Mouse (Mus musculus): ENCODE results near the gene Gm12166. TPM values are rescaled to one million over a fixed set of nuclear protein-coding genes. Genes with fewer than 3 reads are reported as not detected.
"Not testable (repeated sequence)": the region's sequence is repeated elsewhere in the genome, so short reads cannot be mapped to it uniquely, and the experiment has no call there.

Gene Gm12166
- polyA plus RNA-seq, 1 experiment: 4.3 TPM

DNA sequence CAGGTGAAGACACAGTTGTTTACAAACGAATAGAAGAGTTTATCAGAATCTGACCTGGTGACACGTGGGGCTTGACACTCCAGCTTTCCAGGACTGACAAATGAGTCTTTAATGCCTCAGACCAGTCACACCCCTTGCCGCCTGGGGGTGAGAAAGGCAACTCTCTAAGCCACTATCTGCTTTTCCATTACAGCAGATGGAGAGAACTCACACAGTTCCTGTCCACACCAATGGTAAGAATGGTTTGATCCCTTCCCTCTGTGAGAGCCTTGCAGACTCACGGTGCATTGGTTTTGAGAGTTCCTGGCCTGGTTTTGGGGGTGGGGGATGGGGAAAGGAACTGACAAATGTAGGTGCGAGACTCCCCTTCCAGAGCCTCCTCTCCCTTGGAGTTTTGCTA, 2.2 kb upstream of the Gm12166 start:
- no peak for TF ChIP-seq POLR2AphosphoS2 (IDR thresholded peaks at IDR 0.05; ENCODE audit: insufficient read length, low read depth)
- no peak for TF ChIP-seq MYOD1 (IDR thresholded peaks at IDR 0.05; ENCODE audit: control insufficient read depth in 1 of 3, insufficient read length in 2 of 3, low read depth in 2 of 3)
- no peak for TF ChIP-seq MYOG (IDR thresholded peaks at IDR 0.05; ENCODE audit: control insufficient read depth in 1 of 3, insufficient read depth in 1 of 3, insufficient read length in 2 of 3, low read depth in 2 of 3)
- no peak for TF ChIP-seq MAX (IDR thresholded peaks at IDR 0.05; ENCODE audit: low read depth)
- no peak for TF ChIP-seq REST (IDR thresholded peaks at IDR 0.05; ENCODE audit: insufficient read depth, insufficient read length)
- TF ChIP-seq USF1 (IDR thresholded peaks at IDR 0.05; ENCODE audit: low read depth): no peak
- no peak for TF ChIP-seq POLR2A (IDR thresholded peaks at IDR 0.05; ENCODE audit: insufficient read length, low read depth)
- TF ChIP-seq CEBPB (IDR thresholded peaks at IDR 0.05; ENCODE audit: insufficient read depth, poor library complexity, severe bottlenecking): no peak
- no peak for TF ChIP-seq E2F4 (IDR thresholded peaks at IDR 0.05; ENCODE audit: insufficient read depth)
- no peak for TF ChIP-seq TCF3 (IDR thresholded peaks at IDR 0.05; ENCODE audit: insufficient read length, low read depth)
- TF ChIP-seq SRF (IDR thresholded peaks at IDR 0.05; ENCODE audit: control insufficient read depth, insufficient read length, low read depth): no peak
- TF ChIP-seq TCF12 (IDR thresholded peaks at IDR 0.05; ENCODE audit: insufficient read depth, poor library complexity, severe bottlenecking): no peak
- H3K4me3 ChIP-seq: no peak overlapping the region
- H3K4me2 ChIP-seq (ENCODE audit: low read depth): no peak overlapping the region
- H3K79me2 ChIP-seq (ENCODE audit: control insufficient read depth, insufficient read depth): peaks cover 29% of the 10 kb centered on the region
- H3K36me3 ChIP-seq (ENCODE audit: control insufficient read depth, insufficient read depth): no peaks in the 10 kb centered on the region
- no peaks in the 10 kb centered on the region for H3K27me3 ChIP-seq (ENCODE audit: control insufficient read depth, insufficient read depth, insufficient read length)
- H3ac ChIP-seq (ENCODE audit: control insufficient read depth, insufficient read length): no peak overlapping the region

DNA sequence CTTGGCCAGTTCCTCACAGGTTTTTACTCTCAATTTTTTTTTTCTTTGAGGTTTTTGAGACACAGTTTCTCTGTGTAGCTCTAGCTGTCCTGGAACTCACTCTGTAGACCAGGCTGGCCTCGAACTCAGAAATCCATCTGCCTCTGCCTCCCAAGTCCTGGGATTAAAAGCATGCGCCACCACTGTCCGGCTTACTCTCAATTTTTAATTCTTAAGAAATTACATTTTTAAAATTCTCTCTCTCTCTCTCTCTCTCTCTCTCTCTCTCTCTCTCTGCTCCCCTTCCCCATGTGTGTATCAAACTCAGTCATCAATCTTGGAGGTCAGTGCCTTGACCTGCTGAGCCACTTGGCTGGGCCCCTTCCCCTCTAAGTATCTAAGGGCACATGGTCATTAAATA, 1.3 kb upstream of the Gm12166 start:
- H3K4me2 ChIP-seq (ENCODE audit: low read depth): not testable (repeated sequence)

DNA sequence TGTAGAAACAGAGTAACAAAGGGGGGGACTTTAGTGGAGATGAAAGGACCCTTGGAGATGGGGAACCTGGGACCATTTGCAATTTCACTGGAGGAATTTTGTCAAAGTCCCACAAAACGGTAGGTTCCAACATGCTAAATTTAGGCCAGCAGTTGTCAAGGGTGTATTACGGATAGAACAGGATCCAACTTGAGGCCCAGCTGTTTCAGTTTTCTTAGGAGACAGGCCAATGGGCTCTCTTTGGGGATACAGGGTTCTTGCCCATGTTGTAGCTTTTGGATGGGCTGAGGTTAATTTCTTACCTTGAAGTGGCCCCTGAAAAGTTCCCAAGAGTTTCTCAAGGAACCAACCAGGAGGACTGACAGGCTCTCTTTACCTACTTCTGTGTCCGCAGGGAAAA, 4.9 kb downstream of the Gm12166 start:
- no peaks in the 10 kb centered on the region for H3K36me3 ChIP-seq (ENCODE audit: control insufficient read depth, insufficient read depth)
- H3K27me3 ChIP-seq (ENCODE audit: control insufficient read depth, insufficient read depth, insufficient read length): no peaks in the 10 kb centered on the region
- TF ChIP-seq MYOG (IDR thresholded peaks at IDR 0.05; ENCODE audit: control insufficient read depth in 1 of 3, insufficient read depth in 1 of 3, insufficient read length in 2 of 3, low read depth in 2 of 3) (peak in 1 of 3 experiments; percentile 81), SRF (IDR thresholded peaks at IDR 0.05; ENCODE audit: control insufficient read depth, insufficient read length, low read depth) (no peak), MYOD1 (IDR thresholded peaks at IDR 0.05; ENCODE audit: control insufficient read depth in 1 of 3, insufficient read length in 2 of 3, low read depth in 2 of 3) (peak in 1 of 3 experiments; percentile 44), POLR2A (IDR thresholded peaks at IDR 0.05; ENCODE audit: insufficient read length, low read depth) (no peak), CEBPB (IDR thresholded peaks at IDR 0.05; ENCODE audit: insufficient read depth, poor library complexity, severe bottlenecking) (no peak)
- no peak overlapping the region for H3ac ChIP-seq (ENCODE audit: control insufficient read depth, insufficient read length)
- H3K4me3 ChIP-seq: no peak overlapping the region
- no peaks in the 10 kb centered on the region for H3K79me2 ChIP-seq (ENCODE audit: control insufficient read depth, insufficient read depth)
- no peak overlapping the region for H3K4me2 ChIP-seq (ENCODE audit: low read depth)

More for the DNA sequence above, 1.3 kb upstream of the Gm12166 start:
- H3K4me3 ChIP-seq; H3K27me3 ChIP-seq (ENCODE audit: control insufficient read depth, insufficient read depth, insufficient read length); H3ac ChIP-seq (ENCODE audit: control insufficient read depth, insufficient read length); H3K36me3 ChIP-seq (ENCODE audit: control insufficient read depth, insufficient read depth): not testable (repeated sequence)
- H3K79me2 ChIP-seq (ENCODE audit: control insufficient read depth, insufficient read depth): peaks cover 21% of the 10 kb centered on the region

DNA sequence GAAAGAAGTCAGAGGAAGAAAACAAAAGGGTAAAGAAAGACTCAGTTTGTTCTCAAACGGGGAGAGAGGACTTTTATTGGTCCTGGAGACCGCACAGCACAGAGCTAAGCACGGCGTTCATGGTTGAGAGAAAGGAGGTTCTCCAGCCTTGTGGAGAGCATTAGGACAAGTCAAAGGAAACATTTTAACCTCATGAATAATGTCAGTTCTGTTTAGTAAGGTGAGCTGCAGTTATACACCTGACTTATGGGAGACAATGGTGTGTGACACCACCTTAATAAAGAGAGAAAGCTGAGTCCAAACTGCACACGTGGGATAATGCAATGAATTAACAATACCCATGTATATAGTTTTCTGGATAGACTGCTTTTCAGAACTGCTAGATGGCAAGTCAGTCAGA, 7.3 kb downstream of the Gm12166 start:
- Histone ChIP-seq H3K79me2 (ENCODE audit: control insufficient read depth, insufficient read depth) (no peaks in the 10 kb centered on the region), H3K27me3 (ENCODE audit: control insufficient read depth, insufficient read depth, insufficient read length) (no peaks in the 10 kb centered on the region), H3K36me3 (ENCODE audit: control insufficient read depth, insufficient read depth) (no peaks in the 10 kb centered on the region), H3ac (ENCODE audit: control insufficient read depth, insufficient read length) (no peak overlapping the region), H3K4me2 (ENCODE audit: low read depth) (no peak overlapping the region), H3K4me3 (no peak overlapping the region)
- TF ChIP-seq REST (IDR thresholded peaks at IDR 0.05; ENCODE audit: insufficient read depth, insufficient read length) (no peak), POLR2AphosphoS2 (IDR thresholded peaks at IDR 0.05; ENCODE audit: insufficient read length, low read depth) (no peak), E2F4 (IDR thresholded peaks at IDR 0.05; ENCODE audit: insufficient read depth) (no peak), SRF (IDR thresholded peaks at IDR 0.05; ENCODE audit: control insufficient read depth, insufficient read length, low read depth) (no peak), USF1 (IDR thresholded peaks at IDR 0.05; ENCODE audit: low read depth) (no peak), POLR2A (IDR thresholded peaks at IDR 0.05; ENCODE audit: insufficient read length, low read depth) (no peak), TCF3 (IDR thresholded peaks at IDR 0.05; ENCODE audit: insufficient read length, low read depth) (no peak), TCF12 (IDR thresholded peaks at IDR 0.05; ENCODE audit: insufficient read depth, poor library complexity, severe bottlenecking) (no peak), MYOG (IDR thresholded peaks at IDR 0.05; ENCODE audit: control insufficient read depth in 1 of 3, insufficient read depth in 1 of 3, insufficient read length in 2 of 3, low read depth in 2 of 3) (no peak), MAX (IDR thresholded peaks at IDR 0.05; ENCODE audit: low read depth) (no peak), MYOD1 (IDR thresholded peaks at IDR 0.05; ENCODE audit: control insufficient read depth in 1 of 3, insufficient read length in 2 of 3, low read depth in 2 of 3) (no peak), CEBPB (IDR thresholded peaks at IDR 0.05; ENCODE audit: insufficient read depth, poor library complexity, severe bottlenecking) (no peak)

DNA sequence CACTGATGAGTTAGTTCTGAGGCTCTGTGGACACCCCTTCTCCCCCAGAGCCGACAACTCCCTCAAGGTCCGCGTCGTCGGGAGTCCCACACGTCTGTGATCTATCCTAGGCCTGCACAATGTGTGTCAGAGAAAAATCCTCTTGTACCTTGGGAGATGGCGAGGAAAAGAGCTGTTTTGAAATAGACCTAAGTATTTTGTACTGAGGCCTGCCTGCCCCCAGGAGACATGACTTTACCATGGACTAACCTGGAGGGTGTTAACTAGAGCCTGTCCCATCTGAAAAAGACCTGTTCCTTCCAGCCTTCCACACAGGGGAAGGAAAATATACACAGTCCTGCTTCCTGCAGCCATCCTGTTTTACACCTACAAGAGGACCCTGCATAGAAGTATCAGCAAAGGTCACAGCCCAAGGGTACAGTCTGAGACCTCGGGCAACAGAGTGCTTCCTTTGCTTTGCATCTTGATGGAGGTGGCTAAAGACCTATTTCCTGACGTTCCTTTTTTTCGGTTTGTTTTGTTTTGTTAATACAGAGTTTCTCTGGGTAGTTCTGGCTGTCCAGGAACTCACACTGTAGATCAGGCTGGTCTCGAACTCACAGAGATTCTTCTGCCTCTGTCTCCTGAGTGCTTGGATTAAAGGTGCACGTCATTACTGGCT, 10.4 kb downstream of the Gm12166 start:
- no peak overlapping the region for H3ac ChIP-seq (ENCODE audit: control insufficient read depth, insufficient read length)
- no peak overlapping the region for H3K4me2 ChIP-seq (ENCODE audit: low read depth)
- TF ChIP-seq SRF (IDR thresholded peaks at IDR 0.05; ENCODE audit: control insufficient read depth, insufficient read length, low read depth) (no peak), TCF3 (IDR thresholded peaks at IDR 0.05; ENCODE audit: insufficient read length, low read depth) (no peak), MYOG (IDR thresholded peaks at IDR 0.05; ENCODE audit: control insufficient read depth in 1 of 3, insufficient read depth in 1 of 3, insufficient read length in 2 of 3, low read depth in 2 of 3) (no peak), POLR2A (IDR thresholded peaks at IDR 0.05; ENCODE audit: insufficient read length, low read depth) (no peak), REST (IDR thresholded peaks at IDR 0.05; ENCODE audit: insufficient read depth, insufficient read length) (no peak), CEBPB (IDR thresholded peaks at IDR 0.05; ENCODE audit: insufficient read depth, poor library complexity, severe bottlenecking) (no peak), TCF12 (IDR thresholded peaks at IDR 0.05; ENCODE audit: insufficient read depth, poor library complexity, severe bottlenecking) (no peak), USF1 (IDR thresholded peaks at IDR 0.05; ENCODE audit: low read depth) (no peak), MAX (IDR thresholded peaks at IDR 0.05; ENCODE audit: low read depth) (no peak)
- H3K36me3 ChIP-seq (ENCODE audit: control insufficient read depth, insufficient read depth): no peaks in the 10 kb centered on the region
- no peaks in the 10 kb centered on the region for H3K27me3 ChIP-seq (ENCODE audit: control insufficient read depth, insufficient read depth, insufficient read length)
- no peaks in the 10 kb centered on the region for H3K79me2 ChIP-seq (ENCODE audit: control insufficient read depth, insufficient read depth)
- H3K4me3 ChIP-seq: no peak overlapping the region
